21 mouse cellular contexts compared by ENCODE assay signal in the genomic region with DNA sequence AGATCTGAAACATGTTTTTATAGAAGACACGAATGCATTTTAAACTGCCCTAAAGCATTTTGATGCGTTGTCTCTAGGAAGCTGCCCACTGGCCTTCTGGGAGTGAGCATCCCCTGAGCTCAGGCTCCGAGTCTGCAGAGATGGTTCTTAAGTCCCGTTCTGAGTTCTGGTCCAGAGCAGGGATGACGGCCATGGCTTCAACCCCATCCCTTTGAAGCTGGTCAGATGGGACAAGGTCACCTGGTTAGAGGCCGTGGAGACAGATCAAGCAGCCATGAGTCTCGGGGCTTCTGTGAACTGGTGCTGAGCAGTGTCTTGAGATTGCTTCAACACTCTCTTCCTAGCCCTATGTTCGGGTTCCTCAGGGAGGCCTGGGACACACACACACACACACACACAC.
"Had no signal": no experiment of that assay in that cellular context is flagged by ENCODE, and none has a peak within 500 bp of the region (broad histone marks: within the 10 kb centered on the region; RNA-seq: fewer than 3 reads in every experiment).

No protein-coding gene starts in this region.

- H3K27me3 ChIP-seq: hindbrain, embryonic 13.5 days; hindbrain, embryonic 15.5 days; kidney, embryonic 15.5 days; limb, embryonic 12.5 days; liver, embryonic 13.5 days had no signal

- H3K4me3 ChIP-seq: hindbrain, embryonic 13.5 days; hindbrain, embryonic 15.5 days; kidney, embryonic 15.5 days; layer of hippocampus, adult 2 months; left cerebral cortex, adult 2 months; limb, embryonic 10.5 days; limb, embryonic 12.5 days; liver, embryonic 13.5 days had no signal

- H3K9me3 ChIP-seq: hindbrain, embryonic 13.5 days; hindbrain, embryonic 15.5 days; kidney, embryonic 15.5 days; limb, embryonic 10.5 days; limb, embryonic 12.5 days; liver, embryonic 13.5 days had no signal

- H3K27ac ChIP-seq: hindbrain, embryonic 13.5 days; hindbrain, embryonic 15.5 days; hindbrain, postnatal 0 days; kidney, embryonic 15.5 days; kidney, postnatal 0 days; layer of hippocampus, adult 2 months; left cerebral cortex, adult 2 months; limb, embryonic 10.5 days; limb, embryonic 12.5 days; liver, embryonic 13.5 days had no signal

- H3K4me1 ChIP-seq: hindbrain, embryonic 13.5 days; hindbrain, embryonic 15.5 days; kidney, embryonic 15.5 days; limb, embryonic 10.5 days; limb, embryonic 12.5 days; liver, embryonic 13.5 days had no signal

- DNase-seq: gastrocnemius, postnatal 14 days; gastrocnemius, postnatal 36 days; heart, adult 18-20 months; heart, postnatal 10 days; heart, postnatal 36 days; kidney, adult 11 months; kidney, adult 2 months; kidney, adult 9 months; kidney, postnatal 25 days; kidney, postnatal 4 days; liver; liver, embryonic 13.5 days had no signal

- H3K36me3 ChIP-seq: hindbrain, embryonic 13.5 days; hindbrain, embryonic 15.5 days; kidney, embryonic 15.5 days; limb, embryonic 10.5 days; limb, embryonic 12.5 days; liver, embryonic 13.5 days had no signal
